Mouse (Mus musculus): ENCODE measurements around the gene Nkap. TPM values are rescaled to one million over a fixed set of nuclear protein-coding genes. Genes with fewer than 3 reads are reported as not detected.
"Not testable (repeated sequence)": the region's sequence is repeated elsewhere in the genome, so short reads cannot be mapped to it uniquely, and the experiment has no call there.

Nkap gene
- 10 to 100 TPM; 13.3 to 19.1 (median 18.7) TPM for total RNA-seq (2022)

DNA sequence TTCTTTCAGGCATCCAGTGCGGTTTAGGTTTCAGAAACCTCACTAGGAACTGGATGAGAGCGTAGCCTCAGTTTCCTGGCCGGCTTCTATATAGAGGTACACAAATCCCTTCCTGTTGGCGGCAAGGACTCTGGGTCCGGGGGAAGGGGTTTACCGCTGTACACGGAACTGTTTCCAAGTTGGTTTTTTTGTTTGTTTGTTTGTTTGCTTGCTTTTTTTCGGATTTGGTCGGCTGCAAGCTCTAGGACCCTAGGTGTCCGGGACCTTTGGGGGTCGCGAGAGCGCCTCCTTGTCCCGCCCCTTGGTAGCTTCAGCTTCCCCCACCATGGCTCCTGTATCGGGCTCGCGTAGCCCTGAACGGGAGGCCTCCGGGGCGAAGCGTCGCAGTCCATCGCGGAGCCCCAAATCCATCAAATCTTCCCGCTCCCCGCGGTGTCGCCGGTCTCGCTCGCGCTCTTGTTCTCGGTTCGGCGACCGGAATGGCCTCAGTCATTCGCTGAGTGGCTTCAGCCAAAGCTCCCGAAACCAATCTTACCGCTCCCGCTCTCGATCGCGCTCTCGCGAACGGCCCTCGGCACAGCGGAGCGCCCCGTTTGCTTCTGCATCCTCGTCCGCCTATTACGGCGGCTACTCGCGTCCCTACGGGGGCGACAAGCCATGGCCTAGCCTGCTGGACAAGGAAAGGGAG, at the start of gene Nkap:
Gene Nkap, plus strand, starts transcription at position 125 of the 688 bp plus-strand sequence.
- DNase-seq: peak; percentile 43

DNA sequence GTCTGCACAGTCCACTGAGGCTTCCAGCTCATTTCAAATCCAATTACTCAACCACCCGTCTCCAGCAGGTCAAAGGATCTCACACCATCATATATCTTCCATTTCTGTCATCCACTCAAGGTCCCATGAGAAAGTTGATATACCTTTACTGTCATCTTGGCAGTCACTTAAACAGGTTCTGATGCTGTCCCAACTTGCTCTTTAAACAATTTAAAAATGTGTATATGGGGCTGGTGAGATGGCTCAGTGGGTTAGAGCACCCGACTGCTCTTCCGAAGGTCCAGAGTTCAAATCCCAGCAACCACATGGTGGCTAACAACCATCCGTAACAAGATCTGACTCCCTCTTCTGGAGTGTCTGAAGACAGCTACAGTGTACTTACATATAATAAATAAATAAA, 46.2 kb upstream of the Nkap start:
- not testable (repeated sequence) for DNase-seq

DNA sequence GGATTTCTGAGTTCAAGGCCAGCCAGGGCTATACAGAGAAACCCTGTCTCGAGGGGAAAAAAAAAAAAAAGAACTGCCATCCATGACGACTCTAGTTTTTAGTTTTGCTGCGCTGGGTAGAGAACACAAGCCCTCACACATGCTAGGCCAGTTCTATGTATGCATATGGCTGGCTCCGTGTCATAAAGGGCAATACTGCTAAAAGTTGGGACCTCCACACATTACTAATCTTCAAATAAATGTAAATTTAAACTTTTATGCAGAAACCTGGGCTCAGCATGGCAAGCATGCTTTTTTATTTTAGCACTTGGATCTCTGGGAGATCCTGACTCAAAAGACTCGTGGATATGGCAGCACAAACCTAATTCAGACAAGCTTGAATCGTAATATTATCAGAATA, 45.4 kb upstream of the Nkap start:
- no peak for DNase-seq

GRCm38 (mm10) chrX:37084318-37084926, 42.2 kb upstream of the Nkap start:
- DNase-seq: no peak

DNA sequence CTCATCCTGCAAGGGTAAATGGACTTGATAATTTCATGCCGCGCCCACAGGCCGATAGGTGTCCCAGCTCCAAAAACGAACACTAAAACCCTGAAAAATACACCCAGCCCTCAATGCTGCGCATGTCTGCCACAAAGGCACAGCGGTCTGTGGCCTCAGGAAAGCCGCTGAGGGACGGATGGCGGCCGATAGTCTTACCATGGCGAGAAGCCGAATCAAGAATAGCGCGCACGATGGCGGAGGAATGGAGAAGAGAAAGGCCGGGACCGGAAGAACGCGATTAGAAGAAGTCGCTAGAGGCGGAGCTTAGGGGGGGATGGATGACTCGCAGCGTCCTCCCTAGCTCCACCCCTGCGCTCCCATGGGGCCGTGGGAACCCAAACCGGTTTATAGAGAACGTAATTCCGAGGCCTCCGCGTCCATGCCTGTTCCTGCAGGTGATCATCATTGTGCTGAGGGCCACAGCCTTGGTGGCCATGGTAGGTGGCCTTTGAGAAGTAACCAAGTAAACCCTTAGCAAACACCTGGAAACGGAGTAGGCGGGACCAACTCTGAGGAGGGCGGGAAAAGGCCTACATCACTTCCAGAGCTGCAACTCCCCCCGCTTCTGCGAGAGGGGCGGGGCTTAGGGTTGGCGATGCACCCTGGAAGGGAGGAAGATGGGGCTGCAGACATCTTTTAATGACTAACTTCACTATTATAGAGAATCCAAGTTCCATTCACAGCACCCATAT, 41.5 kb upstream of the Nkap start, which contains the start of gene Rpl39:
Gene Rpl39, minus strand, starts transcription at position 476 of the 734 bp plus-strand sequence.
- DNase-seq: peak; percentile 88

DNA sequence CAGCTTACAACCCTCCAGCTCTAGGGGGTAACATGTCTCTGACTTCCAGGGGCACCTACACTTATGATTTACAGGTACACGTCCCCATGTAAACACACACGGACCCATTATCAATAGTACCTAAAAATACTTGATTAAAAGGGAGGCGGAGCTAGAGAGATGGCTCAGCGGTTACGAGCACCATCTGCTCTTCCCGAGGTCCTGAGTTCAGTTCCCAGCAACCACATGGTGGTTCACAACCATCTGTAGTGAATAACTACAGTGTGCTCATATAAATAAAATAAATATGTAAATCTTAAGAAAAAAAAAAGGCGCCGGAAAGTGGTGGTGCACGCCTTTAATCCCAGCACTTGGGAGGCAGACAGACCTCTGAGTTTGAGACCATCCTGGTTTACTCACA, 40.9 kb upstream of the Nkap start:
- no peak for DNase-seq

GRCm38 (mm10) chrX:37088778-37089177, 37.8 kb upstream of the Nkap start:
- DNase-seq: no peak

GRCm38 (mm10) chrX:37091457-37091856, 35.1 kb upstream of the Nkap start:
- DNase-seq: no peak

DNA sequence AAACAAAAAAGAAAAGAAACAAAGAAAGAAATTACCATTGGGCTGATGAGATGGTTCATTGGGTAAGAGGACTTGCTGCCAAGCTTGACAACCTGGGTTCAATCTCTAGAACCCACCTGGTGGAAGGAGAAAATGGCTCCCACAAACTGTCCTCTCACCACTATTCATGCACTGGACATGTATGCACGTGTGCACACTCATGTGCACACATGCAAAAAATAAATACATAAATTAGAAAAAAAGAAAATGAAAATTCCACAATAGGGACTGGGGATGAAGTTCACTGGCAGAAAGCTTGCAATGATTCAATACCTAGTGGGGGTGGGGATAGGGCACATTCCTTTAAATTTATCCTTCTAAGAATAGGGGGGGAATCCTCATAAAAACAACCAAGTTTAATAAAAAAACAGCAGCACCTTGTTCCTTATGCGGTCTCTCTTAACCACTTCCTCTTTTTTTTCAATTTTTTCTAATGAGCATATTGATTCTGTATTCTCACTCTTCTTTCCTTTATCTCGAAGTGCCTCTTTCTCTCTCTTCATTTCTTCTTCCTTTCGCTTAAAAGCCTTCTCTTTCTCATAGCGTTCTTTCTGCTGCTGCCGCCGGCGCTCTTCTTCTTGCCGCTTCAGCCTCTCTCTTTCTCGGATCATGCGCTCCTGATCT, 31.4 kb upstream of the Nkap start:
- DNase-seq: no peak

DNA sequence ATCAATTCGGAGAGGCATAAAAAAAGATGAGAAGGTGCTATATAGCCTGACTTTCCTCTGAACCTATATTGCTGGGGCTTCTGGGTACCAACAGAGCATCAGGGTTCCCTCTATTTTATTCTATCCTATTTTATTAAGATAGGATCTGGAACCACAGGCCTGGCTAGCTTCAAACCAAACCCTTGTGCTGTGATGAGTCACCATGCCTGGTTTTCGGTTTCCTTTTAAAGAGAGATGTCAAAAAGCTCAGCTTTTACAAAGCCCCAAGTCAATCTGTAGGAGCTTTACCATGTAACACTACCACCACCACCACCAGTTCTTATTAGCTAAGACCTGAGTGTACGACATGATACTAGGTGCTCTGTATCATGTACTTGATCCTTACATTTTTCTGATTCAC, 27.9 kb upstream of the Nkap start:
- DNase-seq: no peak

DNA sequence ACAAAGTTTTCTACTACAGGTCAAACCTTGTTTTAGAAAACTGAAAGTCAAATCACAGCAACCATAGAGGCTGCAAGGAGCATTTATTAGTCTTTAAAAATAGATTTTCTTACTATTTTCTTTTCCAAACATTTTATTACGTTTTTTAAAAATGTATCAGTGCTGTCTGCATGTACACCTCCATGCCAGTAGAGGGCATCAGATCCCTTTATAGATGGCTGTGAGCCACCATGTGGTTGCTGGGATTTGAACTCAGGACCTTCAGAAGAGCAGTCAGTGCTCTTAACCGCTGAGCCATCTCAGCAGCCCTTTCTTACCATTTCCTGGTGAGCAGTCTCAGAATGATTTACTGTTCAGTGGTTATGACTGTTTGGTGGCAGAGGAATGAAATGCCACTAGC, 22.8 kb upstream of the Nkap start:
- no peak for DNase-seq

- DNase-seq: no peak
Measured at GRCm38 (mm10) chrX:37109526-37110192, 16.9 kb upstream of the Nkap start.

- DNase-seq: peak; percentile 94
Measured at GRCm38 (mm10) chrX:37110193-37110880, 16.3 kb upstream of the Nkap start, which contains the start of gene Upf3b. Gene Upf3b (minus strand): TSS chrX:37110322.

- no peak for DNase-seq
Measured at GRCm38 (mm10) chrX:37110881-37111193, 15.8 kb upstream of the Nkap start.

DNA sequence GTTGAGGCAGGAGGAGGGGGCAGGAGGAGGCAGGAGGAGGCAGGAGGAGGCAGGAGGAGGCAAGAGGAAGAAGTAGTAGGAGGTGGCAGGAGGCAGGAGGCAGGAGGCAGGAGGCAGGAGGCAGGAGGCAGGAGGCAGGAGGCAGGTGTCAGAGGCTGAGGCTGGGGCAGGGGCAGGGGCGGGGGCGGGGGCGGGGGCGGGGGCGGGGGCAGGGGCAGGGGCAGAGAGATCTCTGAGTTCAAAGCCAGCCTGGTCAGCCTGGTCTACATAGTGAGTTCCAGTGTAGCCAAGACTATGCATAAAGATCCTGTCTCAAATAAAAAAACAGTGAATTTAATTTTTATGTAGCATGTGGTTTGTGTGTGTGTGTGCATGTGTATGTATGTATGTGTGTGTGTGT, 9.5 kb upstream of the Nkap start:
- DNase-seq: no peak

- no peak for DNase-seq
Measured at GRCm38 (mm10) chrX:37119585-37119984, 7.0 kb upstream of the Nkap start.

DNA sequence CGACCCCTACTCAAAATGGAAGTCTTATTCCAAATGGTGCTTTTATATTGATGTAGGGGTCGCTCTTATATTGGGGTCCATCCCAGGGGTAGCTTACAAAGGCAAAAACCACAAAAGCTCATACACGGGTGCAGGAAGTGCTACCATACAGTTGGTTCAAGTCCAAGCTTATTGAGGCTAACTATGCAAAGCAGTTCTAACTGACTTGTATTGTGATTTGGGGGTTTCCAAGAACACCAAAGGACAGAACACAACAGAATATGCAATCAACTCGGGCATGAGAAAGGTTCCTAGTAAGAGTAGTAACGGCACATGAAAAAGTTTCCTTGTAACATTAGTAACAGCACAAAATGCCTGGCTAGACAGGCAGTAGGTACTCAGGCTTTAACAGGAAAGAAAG, 6.4 kb upstream of the Nkap start:
- no peak for DNase-seq

- no peak for DNase-seq
Measured at GRCm38 (mm10) chrX:37125511-37125910, 1.1 kb upstream of the Nkap start.

GRCm38 (mm10) chrX:37141732-37142131, 15.1 kb downstream of the Nkap start:
- DNase-seq: no peak

GRCm38 (mm10) chrX:37144498-37144897, 17.9 kb downstream of the Nkap start:
- DNase-seq: not testable (repeated sequence)

GRCm38 (mm10) chrX:37144954-37145353, 18.4 kb downstream of the Nkap start:
- DNase-seq: no peak

DNA sequence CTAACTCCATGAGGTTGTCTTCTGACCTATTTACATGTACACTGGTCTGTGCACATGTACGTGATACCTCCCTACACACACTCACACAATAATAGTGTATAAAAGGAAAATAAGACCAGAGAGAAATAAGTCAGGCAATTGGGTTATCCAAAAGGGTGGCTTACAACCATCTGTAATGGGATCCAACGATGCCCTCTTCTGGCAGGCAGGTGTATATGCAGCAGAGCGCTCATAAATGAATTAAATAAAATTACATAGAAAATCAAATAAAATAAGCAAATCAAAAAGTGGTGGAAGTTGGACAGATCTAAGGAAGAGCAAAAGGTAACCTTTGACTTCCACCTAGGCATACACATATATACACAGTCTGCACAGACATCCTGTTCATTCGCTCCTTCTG, 31.2 kb downstream of the Nkap start:
- DNase-seq: no peak
